Comparison of ENCODE assay signal across 18 mouse cellular contexts in genomic region chr11:61441670-61442069, GRCm38 (mm10). TPM values are rescaled to one million over a fixed set of nuclear protein-coding genes. Genes with fewer than 3 reads are reported as not detected.
"Had no signal": no experiment of that assay in that cellular context is flagged by ENCODE, and none has a peak within 500 bp of the region (broad histone marks: within the 10 kb centered on the region; RNA-seq: fewer than 3 reads in every experiment).

No protein-coding gene starts in this region.

- H3K27ac ChIP-seq: intestine, embryonic 15.5 days; limb, embryonic 12.5 days; liver, embryonic 13.5 days; lung, embryonic 15.5 days; macrophage; midbrain, embryonic 15.5 days; neural tube, embryonic 12.5 days; stomach, embryonic 15.5 days had no signal

- H3K4me3 ChIP-seq: intestine, embryonic 15.5 days; limb, embryonic 12.5 days; liver, embryonic 13.5 days; lung, embryonic 15.5 days; megakaryocyte, embryonic 14.5 days; midbrain, embryonic 15.5 days; neural tube, embryonic 12.5 days; stomach, embryonic 15.5 days had no signal

- DNase-seq: kidney, adult 18-20 months; kidney, postnatal 10 days; kidney, postnatal 4 days; liver; liver, embryonic 13.5 days; liver, postnatal 0 days; lung, postnatal 14 days; thymus, postnatal 36 days had no signal

RNA-seq across cellular contexts. Expression of gene Rnf112, which starts 12.3 kb away (rescaled TPM):
- total RNA-seq: monocyte, adult 5-6 weeks; neutrophil, adult 5-6 weeks had no signal

RNA-seq across cellular contexts. Expression of gene Mfap4, which starts 43.6 kb away (rescaled TPM):
- total RNA-seq: monocyte, adult 5-6 weeks; neutrophil, adult 5-6 weeks had no signal
